Mouse (Mus musculus): ENCODE measurements at regions not wholly inside any gene's neighbourhood (a gene's known extent, or its start where the extent isn't known, plus 50 kb on each side); places are given as distances from the start of the nearest gene placed in this dataset.

- DNase-seq (ENCODE audit: low spot score in 2 of 2): peak in 1 of 2 experiments; percentile 16
Observed at GRCm38 (mm10) chr1:119259455-119259854, 162.6 kb downstream of the Inhbb start.

DNA sequence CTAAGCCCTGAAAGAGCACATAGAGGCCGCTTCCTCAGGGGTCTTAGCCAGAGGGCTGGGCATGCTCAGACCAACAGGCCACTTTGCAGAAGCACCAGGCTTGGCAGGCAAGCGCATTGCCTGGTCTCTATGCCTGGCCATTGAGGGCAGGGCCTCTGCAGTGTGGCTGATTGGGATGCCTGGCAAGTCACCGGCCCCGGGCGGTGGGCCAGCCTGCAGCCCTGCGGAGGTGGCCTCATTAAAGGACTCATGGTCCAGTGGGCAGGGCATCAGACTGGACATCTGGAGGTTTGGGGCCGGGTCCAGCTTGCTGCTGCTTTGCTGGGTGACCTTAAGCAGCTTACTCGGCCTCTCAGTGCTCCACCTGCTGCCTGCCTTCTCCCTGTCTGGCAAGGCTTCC lies 165.3 kb downstream of the Inhbb start:
- DNase-seq (ENCODE audit: low spot score in 2 of 2): peak; percentile 29 to 75

DNA sequence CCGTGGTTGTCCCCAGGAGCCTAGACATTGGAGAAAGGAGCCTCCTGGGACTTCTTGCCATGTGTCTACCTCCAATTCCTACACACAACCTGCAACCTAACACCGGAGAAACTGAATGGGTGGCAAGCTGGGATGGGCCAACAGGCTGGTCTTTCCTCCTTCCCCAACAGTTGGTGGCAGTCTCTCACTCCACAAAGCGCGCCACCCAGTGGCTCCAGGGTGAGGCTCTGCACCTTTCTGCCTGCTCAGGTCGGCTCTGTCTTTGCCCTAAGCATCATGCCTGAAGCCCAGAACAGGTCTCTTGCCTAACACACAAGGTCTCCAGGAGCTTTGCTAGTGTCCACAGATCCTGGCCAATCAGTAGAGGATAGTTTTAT lies 166.0 kb downstream of the Inhbb start:
- no peak for DNase-seq (ENCODE audit: low spot score in 2 of 2)

DNA sequence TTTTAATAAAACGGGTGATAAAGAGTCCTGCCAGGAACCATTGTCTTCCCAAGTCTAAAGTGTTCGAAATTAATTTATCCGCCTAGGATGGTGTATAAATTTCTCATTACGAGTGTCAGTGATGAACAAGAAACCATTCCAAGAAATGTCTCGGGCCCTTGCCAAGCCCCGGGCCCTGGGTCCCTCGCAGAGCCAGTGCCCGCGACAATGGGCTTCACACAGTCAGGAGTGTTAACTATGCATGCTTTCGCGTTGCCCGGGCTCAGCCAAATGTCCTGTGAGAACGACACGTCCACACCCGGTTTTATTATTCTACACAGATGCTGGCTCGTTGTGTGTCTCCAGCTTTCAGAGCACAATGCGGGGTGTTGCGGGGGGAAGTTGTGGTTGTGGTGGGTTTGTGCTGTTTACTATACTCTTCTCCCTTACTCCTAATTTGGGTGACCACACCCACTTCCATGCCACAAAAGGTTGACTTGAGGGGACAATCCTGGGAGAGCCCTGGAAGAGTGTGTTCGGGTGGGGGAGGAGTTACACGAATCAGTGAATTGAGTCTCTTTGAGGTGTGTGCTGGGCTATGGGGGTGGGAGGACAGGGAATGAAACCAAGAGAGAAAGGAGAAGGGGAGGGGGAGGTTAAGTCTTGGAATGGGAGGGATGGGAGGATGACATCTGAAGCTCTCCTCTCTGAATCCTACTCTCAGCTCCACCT lies 166.5 kb downstream of the Inhbb start:
- DNase-seq (ENCODE audit: low spot score in 2 of 2): peak in 1 of 2 experiments; percentile 28

- DNase-seq (ENCODE audit: low spot score in 2 of 2): no peak
Observed at GRCm38 (mm10) chr1:119254928-119255327, 167.1 kb downstream of the Inhbb start.

GRCm38 (mm10) chr1:119253371-119253851 lies 168.6 kb downstream of the Inhbb start:
- no peak for DNase-seq (ENCODE audit: low spot score in 2 of 2)

GRCm38 (mm10) chr1:119252403-119252802 lies 169.6 kb downstream of the Inhbb start:
- DNase-seq (ENCODE audit: low spot score in 2 of 2): no peak

GRCm38 (mm10) chr1:119251741-119252140 lies 170.3 kb downstream of the Inhbb start:
- DNase-seq (ENCODE audit: low spot score in 2 of 2): no peak

DNA sequence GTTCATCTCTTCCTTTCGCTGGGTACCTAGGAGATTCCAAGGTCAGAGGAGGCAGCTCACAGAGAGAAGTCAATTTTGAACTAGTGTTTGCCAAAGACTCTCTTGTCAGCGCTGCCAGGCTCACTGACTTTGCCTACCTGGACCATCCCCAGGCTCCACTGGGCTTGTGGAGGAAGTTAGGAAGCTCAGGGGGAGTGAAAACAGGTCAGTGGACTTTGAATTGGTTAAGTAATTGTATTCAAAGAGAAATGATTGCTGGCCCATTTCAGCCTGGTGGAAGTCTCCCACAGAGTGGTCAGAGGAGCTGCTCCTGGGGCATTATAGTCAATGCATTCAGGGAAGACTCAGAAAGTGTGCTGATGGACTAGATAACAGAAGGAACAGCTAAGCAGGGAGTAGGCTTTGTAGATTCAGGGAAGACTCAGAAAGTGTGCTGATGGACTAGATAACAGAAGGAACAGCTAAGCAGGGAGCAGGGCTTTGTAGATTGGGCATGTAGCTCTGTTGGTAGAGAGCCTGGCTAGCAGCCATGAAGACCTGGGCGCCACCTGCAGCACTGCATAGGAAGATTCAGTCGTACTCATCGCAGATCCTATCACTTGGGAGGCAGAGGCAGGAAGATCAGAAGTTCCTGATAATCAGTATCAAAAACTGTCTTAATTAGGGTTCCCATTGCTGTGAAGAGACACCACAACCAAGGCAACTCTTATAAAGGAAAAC lies 173.1 kb downstream of the Inhbb start:
- no peak for DNase-seq (ENCODE audit: low spot score in 2 of 2)

- DNase-seq (ENCODE audit: low spot score in 2 of 2): no peak
Observed at GRCm38 (mm10) chr1:119247117-119247516, 174.9 kb downstream of the Inhbb start.

- no peak for DNase-seq (ENCODE audit: low spot score in 2 of 2)
Observed at GRCm38 (mm10) chr1:119238463-119238862, 183.6 kb downstream of the Inhbb start.

DNA sequence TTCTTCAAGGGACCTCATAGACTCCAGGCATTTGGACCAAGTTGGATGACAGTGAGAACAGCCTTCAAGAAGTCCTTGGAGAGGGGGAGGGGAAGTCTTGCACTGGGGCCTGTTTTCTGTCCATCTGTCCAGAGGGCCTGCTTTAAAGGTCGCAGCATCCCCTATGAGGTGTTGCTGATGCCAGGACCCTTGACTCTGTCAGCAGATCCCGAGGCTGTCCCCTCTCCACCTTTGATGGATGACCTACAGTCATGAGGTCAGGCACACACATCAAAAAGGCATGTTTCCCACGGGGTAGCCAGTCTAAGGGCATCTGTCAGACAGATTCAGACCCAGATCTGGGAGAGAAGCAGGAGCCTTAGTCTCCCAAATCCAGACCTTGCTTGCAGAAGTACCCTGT lies 183.4 kb upstream of the Gli2 start:
- DNase-seq (ENCODE audit: low spot score in 2 of 2): no peak

- no peak for DNase-seq (ENCODE audit: low spot score in 2 of 2)
Observed at GRCm38 (mm10) chr1:119234449-119234848, 181.0 kb upstream of the Gli2 start.

- no peak for DNase-seq (ENCODE audit: low spot score in 2 of 2)
Observed at GRCm38 (mm10) chr1:119226996-119227395, 173.6 kb upstream of the Gli2 start.

DNA sequence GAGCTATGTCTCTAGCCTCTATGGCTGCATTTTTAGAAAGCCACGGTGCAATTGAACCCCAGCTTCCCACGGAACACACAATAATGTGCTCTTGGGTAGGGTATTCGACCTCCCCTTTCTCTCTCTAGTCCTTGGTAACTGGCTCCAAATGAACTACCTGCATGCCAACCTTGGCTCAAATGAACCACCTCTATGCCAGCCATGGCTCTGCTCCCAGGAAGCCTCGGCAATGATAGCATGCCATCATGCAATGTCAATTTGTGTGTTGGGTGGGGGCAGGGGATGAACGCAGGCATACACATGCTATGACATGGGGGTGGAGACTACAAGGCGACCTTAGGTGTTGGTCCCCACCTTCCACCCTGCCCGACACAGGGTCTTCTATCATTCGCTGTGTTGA lies 170.5 kb upstream of the Gli2 start:
- no peak for DNase-seq (ENCODE audit: low spot score in 2 of 2)

DNA sequence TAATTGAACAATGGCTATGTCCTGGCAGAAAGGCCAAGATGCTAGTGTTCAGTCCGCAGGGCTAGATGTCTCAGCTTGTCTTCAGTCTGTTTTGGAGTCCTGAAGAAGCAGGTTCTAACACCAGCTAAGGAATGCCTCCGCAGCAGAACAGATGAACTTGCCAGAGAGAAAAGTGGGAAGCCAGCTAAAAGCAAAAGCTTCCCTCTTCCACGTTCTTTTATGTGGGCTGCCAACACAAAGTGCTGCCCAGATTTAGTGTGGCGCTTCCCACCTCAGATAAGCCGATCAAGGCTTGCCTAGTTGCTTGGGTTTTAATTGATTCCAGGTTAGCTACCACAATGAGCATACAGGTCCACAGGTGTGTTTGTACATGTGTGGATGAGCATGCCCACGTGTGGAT lies 168.5 kb upstream of the Gli2 start:
- peak in 1 of 2 experiments; percentile 24 for DNase-seq (ENCODE audit: low spot score in 2 of 2)

DNA sequence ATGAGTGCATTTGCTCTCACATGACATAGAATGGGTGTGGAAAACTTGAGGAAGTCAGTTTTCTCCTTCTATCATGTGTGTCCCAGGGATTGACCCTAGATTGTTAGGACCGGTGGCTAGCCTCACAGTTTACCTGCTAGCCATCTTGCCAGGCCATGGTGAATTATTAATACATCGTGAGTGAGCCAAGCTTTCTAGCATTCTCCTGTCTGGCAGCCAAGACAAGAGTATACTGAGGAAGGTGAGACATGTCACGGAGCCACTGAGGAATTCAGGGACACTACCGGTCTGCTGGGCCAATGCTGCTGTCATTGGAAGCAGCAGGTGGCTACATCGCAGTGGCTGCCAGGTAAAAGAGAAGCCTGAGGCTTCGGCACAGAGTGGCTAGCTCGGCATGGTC lies 167.6 kb upstream of the Gli2 start:
- no peak for DNase-seq (ENCODE audit: low spot score in 2 of 2)

- DNase-seq (ENCODE audit: low spot score in 2 of 2): no peak
Observed at GRCm38 (mm10) chr1:119219817-119220216, 166.4 kb upstream of the Gli2 start.

- DNase-seq (ENCODE audit: low spot score in 2 of 2): no peak
Observed at GRCm38 (mm10) chr1:119217387-119217786, 164.0 kb upstream of the Gli2 start.

DNA sequence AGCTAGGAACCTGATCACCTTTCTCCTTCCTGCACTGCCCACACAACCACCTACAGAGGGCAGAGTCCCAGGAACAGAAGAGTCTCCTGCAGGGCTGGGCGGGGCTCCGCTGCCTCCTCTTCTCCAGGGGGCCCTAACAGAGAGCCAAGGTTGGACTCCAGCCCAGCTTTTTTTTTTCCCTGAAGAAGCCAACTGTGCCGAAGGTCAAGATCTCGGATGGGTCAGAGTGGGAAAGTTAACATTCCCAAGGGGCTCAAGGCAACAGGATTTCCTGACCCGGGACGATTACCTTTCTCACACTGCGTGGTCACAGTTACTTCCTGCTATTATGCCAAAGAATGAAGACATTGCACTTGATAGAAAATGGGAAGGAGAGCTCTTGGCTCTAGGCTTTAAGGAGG lies 156.2 kb upstream of the Gli2 start:
- no peak for DNase-seq (ENCODE audit: low spot score in 2 of 2)

DNA sequence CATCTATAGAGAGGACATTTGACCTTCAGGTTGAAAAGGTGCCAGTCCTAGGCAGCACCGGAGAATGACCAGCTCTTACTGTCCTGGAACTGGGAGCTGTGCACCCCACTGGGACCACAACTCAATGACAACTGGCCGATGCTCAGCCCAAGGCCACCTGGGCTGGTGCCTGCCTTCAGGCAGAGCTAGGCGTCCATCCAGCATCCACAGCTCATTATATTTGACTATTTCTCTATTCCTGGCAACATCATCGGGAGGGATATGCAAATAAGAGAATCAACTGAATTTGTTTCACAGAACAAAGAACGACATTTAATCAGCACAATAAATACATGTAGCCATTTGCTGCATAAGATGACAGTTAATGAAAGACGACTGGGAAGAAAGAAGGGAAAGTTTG lies 149.0 kb upstream of the Gli2 start:
- DNase-seq (ENCODE audit: low spot score in 2 of 2): no peak

GRCm38 (mm10) chr1:119197415-119197700 lies 143.9 kb upstream of the Gli2 start:
- DNase-seq (ENCODE audit: low spot score in 2 of 2): no peak

All from left cerebral cortex, adult 8-10 months (tissue).